Mouse (Mus musculus): ENCODE data around the gene Nob1. TPM values are rescaled to one million over a fixed set of nuclear protein-coding genes. Genes with fewer than 3 reads are reported as not detected.

The Nob1 gene
- total RNA-seq (2014; rRNA removed; ENCODE audit: low replicate concordance) (9.4 and 26.1 TPM in 2 replicates), polyA plus RNA-seq (2015; fragmentation: Nextera tagmentation; extraction: Ambion mirVana) (32.4 and 35.6 TPM in 2 replicates)

DNA sequence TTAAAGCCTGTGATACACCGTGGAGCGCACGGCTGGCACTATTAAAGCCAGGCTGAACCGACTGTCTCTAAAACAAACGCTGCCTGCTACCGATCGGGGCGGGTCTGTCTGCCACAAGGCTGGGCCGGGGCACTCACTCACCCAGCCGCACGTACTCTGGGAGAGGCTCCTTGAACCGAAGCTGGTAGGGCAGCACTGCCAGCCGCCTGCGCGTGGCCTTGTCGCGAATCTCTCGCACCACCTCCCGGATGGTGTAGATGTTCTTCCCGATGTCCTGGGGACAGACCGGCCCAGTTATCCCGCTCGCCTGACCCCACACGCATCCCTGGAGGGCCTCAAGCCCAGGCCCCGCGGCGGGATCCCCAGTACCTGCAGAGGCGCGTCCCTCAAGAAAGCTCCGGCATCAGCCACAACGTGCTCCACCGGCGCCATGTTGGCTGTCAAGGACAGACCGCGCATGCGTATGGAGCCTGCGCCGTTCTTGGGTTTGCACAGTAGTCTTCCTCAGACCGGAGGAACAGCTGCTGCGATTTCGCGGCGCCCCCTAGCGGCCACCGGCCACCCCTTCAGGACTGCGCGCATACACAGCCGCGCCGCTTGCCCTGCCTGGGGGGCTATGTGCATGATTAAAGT lies at the start of gene Nob1:
TSS of gene Nob1 (minus strand) at position 455 of the 633 bp plus-strand sequence.
- WGBS: under 1% methylated on average over 50 of the region's 50 CpGs
- H3K36me3 ChIP-seq (replicated peaks; ENCODE audit: control insufficient read depth, insufficient read depth, low read length): peaks cover 32% of the 10 kb centered on the region
- peak within 1 kb of the TSS; percentile 80 for H3K9ac ChIP-seq (replicated peaks; ENCODE audit: low read depth, low read length)
- H3K4me2 ChIP-seq (ENCODE audit: low read depth, low read length): peak within 1 kb of the TSS; percentile 87
- no peaks in the 10 kb centered on the region for H3K9me3 ChIP-seq (replicated peaks; ENCODE audit: control insufficient read depth, low read length)
- ATAC-seq (ENCODE audit: insufficient read depth, low read depth) (peak; percentile 98), DNase-seq (ENCODE audit: low spot score) (peak; percentile 97)
- peak within 1 kb of the TSS; percentile 65 for H3K27ac ChIP-seq (ENCODE audit: low read depth)
- peak within 1 kb of the TSS; percentile 62 for H3K4me3 ChIP-seq (ENCODE audit: low read depth, low read length)
- TF ChIP-seq CTCF (IDR thresholded peaks at IDR 0.05; ENCODE audit: low read depth) (peak; percentile 98), EP300 (IDR thresholded peaks at IDR 0.05; ENCODE audit: low read depth) (no peak)
- H3K4me1 ChIP-seq (ENCODE audit: control insufficient read depth, insufficient read depth): peaks cover 9% of the 10 kb centered on the region; the same call in 1 of the 2 replicates
- no peaks in the 10 kb centered on the region for H3K27me3 ChIP-seq (ENCODE audit: control insufficient read depth, insufficient read depth, low read length)

DNA sequence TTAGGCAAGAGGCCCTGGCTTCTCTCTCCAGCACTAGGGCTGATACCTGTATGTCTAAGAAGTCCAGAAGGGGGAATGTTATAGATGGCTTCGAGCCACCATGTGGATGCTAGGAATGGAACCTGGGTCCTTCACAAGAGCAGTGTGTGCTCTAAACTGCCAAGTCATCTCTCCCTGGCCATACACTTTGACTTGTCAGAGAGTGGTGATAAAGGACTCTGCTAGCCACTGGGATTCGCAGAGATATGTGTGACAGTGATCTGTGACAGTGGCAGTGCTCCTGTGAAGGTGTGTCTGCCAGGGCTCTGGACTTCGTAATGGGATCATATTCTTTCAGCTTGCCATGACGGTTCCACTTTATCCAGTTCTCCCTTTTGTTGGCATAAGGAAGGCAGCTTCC lies 48.5 kb upstream of the Nob1 start:
- no peak overlapping the region for H3K27ac ChIP-seq (ENCODE audit: low read depth)
- ATAC-seq (ENCODE audit: insufficient read depth, low read depth) (no peak), DNase-seq (ENCODE audit: low spot score) (no peak)
- 57% methylated on average over 4 of the region's 4 CpGs for WGBS
- H3K27me3 ChIP-seq (ENCODE audit: control insufficient read depth, insufficient read depth, low read length): no peaks in the 10 kb centered on the region
- no peak overlapping the region for H3K9ac ChIP-seq (replicated peaks; ENCODE audit: low read depth, low read length)
- H3K36me3 ChIP-seq (replicated peaks; ENCODE audit: control insufficient read depth, insufficient read depth, low read length): peaks cover 3% of the 10 kb centered on the region; the same call in 1 of the 2 replicates
- no peaks in the 10 kb centered on the region for H3K9me3 ChIP-seq (replicated peaks; ENCODE audit: control insufficient read depth, low read length)
- TF ChIP-seq CTCF (IDR thresholded peaks at IDR 0.05; ENCODE audit: low read depth) (no peak), EP300 (IDR thresholded peaks at IDR 0.05; ENCODE audit: low read depth) (no peak)
- no peaks in the 10 kb centered on the region for H3K4me1 ChIP-seq (ENCODE audit: control insufficient read depth, insufficient read depth)
- H3K4me3 ChIP-seq (ENCODE audit: low read depth, low read length): no peak overlapping the region
- no peak overlapping the region for H3K4me2 ChIP-seq (ENCODE audit: low read depth, low read length)

DNA sequence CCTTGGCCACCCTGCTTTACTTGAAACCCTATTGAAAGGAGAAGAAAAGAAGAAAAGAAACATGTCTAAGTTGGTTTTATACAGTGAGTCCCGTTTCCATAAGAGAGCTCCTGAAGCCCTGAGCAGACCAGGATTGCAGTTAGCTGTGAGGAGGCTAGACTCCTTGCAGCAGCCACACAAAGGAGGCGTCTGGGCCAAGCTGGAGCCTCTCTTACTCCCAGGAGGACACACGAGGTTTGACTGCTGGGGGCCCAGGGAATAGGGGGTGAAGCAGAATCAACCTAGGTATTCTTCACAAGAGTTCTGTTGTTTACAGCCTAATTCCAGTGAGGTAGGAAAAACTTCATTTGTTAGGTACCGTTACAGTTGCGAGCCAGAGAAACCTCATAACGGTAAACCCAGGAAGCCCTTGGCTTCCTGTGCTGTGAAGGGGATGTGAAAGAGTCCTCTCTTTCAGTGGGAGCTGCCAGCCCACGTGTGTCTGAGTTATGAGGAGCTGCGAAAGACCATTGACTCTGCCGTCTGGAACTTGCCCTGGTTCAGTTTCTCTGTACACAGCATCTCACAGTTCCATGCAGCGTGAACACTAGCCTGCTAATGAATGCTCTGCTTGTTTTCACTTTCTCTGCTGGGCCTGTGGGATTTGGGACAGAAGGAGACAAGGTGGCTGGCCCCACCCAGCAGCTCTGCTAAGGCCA lies 47.7 kb upstream of the Nob1 start:
- Histone ChIP-seq H3K4me2 (ENCODE audit: low read depth, low read length) (no peak overlapping the region), H3K36me3 (replicated peaks; ENCODE audit: control insufficient read depth, insufficient read depth, low read length) (peaks cover 3% of the 10 kb centered on the region; the same call in 1 of the 2 replicates), H3K9me3 (replicated peaks; ENCODE audit: control insufficient read depth, low read length) (no peaks in the 10 kb centered on the region), H3K4me3 (ENCODE audit: low read depth, low read length) (no peak overlapping the region), H3K4me1 (ENCODE audit: control insufficient read depth, insufficient read depth) (no peaks in the 10 kb centered on the region), H3K27ac (ENCODE audit: low read depth) (no peak overlapping the region), H3K27me3 (ENCODE audit: control insufficient read depth, insufficient read depth, low read length) (no peaks in the 10 kb centered on the region), H3K9ac (replicated peaks; ENCODE audit: low read depth, low read length) (no peak overlapping the region)
- ATAC-seq (ENCODE audit: insufficient read depth, low read depth) (no peak), DNase-seq (ENCODE audit: low spot score) (no peak)
- 54% methylated on average over 10 of the region's 10 CpGs for WGBS
- TF ChIP-seq CTCF (IDR thresholded peaks at IDR 0.05; ENCODE audit: low read depth) (no peak), EP300 (IDR thresholded peaks at IDR 0.05; ENCODE audit: low read depth) (no peak)

DNA sequence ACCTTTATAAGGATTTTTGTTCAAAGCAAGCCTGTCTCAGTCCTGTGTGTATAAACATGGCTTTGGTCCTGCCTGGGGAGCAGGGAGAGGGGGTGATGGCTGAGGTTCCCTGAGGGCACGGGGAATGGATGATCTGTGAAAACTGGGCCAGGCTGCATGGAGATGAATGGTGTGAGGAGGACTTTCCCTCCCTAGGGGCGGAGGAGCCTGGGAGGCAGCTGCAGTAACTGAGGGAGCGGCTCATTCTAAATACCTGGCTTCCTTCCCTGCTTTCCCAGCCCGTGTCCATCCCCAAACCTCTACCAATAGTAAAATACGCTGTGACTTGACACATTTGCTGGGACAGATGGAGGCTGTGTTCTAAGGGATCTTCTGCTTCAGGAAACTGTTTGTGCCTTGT lies 45.5 kb upstream of the Nob1 start:
- Histone ChIP-seq H3K4me2 (ENCODE audit: low read depth, low read length) (no peak overlapping the region), H3K27me3 (ENCODE audit: control insufficient read depth, insufficient read depth, low read length) (no peaks in the 10 kb centered on the region), H3K27ac (ENCODE audit: low read depth) (no peak overlapping the region), H3K4me1 (ENCODE audit: control insufficient read depth, insufficient read depth) (no peaks in the 10 kb centered on the region), H3K4me3 (ENCODE audit: low read depth, low read length) (no peak overlapping the region), H3K36me3 (replicated peaks; ENCODE audit: control insufficient read depth, insufficient read depth, low read length) (peaks cover 6% of the 10 kb centered on the region), H3K9me3 (replicated peaks; ENCODE audit: control insufficient read depth, low read length) (no peaks in the 10 kb centered on the region), H3K9ac (replicated peaks; ENCODE audit: low read depth, low read length) (no peak overlapping the region)
- no peak for TF ChIP-seq CTCF (IDR thresholded peaks at IDR 0.05; ENCODE audit: low read depth)
- TF ChIP-seq EP300 (IDR thresholded peaks at IDR 0.05; ENCODE audit: low read depth): no peak
- no peak for ATAC-seq (ENCODE audit: insufficient read depth, low read depth)
- WGBS: 80% methylated on average over 5 of the region's 5 CpGs
- no peak for DNase-seq (ENCODE audit: low spot score)

DNA sequence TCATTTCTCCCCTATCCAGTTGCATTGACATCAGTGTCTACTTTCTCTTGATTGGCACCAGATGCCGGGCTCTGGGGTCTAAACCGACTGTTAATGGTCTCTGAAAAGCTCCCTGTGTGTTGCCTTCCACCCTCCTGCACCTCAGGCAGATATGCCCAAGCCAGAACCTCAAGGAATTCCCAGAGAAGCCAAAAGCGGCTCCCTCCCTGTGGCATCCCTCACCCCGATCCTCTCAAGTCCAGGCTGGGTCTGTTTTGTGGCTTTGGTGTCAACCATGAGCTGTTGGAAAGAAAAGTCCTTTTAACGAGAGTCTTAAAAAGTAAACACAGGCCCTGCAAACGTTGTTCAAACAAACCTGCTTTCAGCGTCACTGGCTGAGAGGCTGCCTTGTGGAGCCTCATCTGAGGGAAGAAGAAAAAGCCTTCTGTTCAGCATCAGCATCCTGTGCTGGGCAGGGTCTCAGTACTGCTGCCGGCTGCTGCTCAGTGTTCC lies 44.0 kb upstream of the Nob1 start:
- no peak for DNase-seq (ENCODE audit: low spot score)
- no peak overlapping the region for H3K27ac ChIP-seq (ENCODE audit: low read depth)
- ATAC-seq (ENCODE audit: insufficient read depth, low read depth): no peak

More for the DNA sequence above, 44.0 kb upstream of the Nob1 start:
- Histone ChIP-seq H3K27me3 (ENCODE audit: control insufficient read depth, insufficient read depth, low read length) (no peaks in the 10 kb centered on the region), H3K4me2 (ENCODE audit: low read depth, low read length) (no peak overlapping the region), H3K4me1 (ENCODE audit: control insufficient read depth, insufficient read depth) (no peaks in the 10 kb centered on the region), H3K9me3 (replicated peaks; ENCODE audit: control insufficient read depth, low read length) (no peaks in the 10 kb centered on the region), H3K36me3 (replicated peaks; ENCODE audit: control insufficient read depth, insufficient read depth, low read length) (peaks cover 9% of the 10 kb centered on the region), H3K4me3 (ENCODE audit: low read depth, low read length) (no peak overlapping the region), H3K9ac (replicated peaks; ENCODE audit: low read depth, low read length) (no peak overlapping the region)
- 64% methylated on average over 8 of the region's 8 CpGs for WGBS
- TF ChIP-seq CTCF (IDR thresholded peaks at IDR 0.05; ENCODE audit: low read depth) (no peak), EP300 (IDR thresholded peaks at IDR 0.05; ENCODE audit: low read depth) (no peak)
